Mouse (Mus musculus) induced T-regulatory cell, adult 2 months (primary cell): ENCODE data around the gene Rbbp4.

Source experiments
- DNase-seq: peaks from one replicate; pipeline ENCODE4 v3.0.0-alpha.2; 2012; ENCODE audit warnings: low read depth

The Rbbp4 gene

DNA sequence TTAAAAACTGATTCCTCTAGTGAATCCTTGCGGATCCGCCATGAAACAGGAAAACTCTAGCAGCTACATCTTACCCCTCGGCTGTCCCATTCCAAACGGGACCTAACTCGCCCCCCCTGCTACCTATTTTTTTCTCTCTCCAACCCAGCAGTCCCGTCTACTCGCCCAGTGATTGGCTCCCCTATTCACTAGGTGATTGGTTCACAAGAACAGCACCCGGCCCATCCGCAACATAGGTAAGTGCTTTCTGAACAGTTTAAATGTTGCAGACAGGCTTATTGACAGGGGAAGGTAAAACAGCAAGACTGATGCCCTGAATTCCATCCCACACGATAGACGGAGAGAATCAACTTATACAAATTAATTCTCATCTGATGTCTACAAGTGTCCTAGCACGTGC, 18.0 kb upstream of the Rbbp4 start:
- no peak for DNase-seq

DNA sequence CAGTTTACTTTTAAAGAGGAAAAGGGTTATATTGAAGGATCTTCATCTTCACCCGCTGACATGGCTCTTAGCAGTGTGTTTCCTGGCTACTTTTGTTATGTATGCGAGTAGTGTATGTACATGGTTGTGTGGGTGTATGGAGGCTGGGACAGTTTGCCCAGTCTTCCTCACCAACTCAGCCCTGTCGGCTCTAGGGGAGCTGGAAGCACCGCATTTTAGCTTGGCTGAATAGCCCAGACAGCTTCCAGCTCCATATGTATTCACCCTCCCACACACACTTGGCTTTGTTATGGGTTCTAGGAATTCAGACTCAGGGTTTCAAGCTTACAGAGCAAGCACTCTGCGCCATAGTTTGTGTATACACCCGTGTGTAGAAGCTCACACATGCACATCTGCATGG, 15.9 kb upstream of the Rbbp4 start:
- no peak for DNase-seq

DNA sequence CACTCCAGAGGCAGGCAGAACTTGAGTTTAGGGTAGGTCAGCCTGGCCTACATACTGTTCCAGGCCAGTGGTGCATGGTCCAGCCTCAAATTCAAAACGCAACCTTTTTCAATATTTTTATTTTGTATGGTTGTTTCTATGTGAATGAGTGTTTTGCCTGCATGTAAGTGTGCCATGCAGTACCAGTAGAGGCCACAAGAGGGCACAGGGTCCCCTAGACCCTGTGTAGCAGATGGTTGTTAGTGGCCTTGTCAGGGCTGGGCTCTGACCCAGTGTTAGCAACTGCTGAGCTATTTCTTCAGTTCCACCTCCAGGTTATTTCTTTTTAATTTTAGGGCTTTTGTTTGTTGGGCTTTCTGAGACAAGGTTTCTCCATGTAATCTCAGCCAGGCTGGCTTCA, 15.5 kb upstream of the Rbbp4 start:
- peak; percentile 90 for DNase-seq

DNA sequence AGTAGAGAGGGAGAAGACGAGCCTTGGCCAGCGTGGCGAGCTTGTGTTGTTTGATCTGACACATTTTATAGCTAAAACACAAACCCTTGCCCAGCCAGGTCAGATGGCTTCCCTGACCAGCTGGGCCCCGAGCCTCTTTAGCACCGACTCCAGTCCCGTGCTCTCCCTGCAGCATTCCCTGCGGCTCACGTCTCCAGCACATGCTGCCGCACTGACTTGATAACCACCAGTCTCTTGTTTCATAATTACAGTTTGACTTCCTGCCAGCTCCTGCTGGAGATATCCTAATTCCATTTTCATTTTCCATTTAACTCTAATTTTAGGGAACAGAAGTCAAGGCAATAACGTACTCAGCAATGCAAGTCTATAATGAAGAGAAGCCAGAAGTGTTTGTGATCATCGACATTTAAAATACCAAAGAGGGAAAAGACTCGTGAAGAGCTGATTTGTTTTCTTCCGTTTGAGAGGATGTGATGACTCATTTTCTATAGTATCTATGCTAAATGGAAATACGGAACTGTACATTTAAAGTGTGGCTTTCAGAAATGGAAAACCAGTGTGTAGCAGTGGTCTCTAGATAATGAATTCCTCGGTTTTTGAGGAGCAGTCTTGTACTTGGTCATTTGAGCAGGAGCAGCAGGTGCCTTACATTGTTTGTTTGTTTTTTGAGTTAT, 11.4 kb upstream of the Rbbp4 start:
- DNase-seq, result no peak

DNA sequence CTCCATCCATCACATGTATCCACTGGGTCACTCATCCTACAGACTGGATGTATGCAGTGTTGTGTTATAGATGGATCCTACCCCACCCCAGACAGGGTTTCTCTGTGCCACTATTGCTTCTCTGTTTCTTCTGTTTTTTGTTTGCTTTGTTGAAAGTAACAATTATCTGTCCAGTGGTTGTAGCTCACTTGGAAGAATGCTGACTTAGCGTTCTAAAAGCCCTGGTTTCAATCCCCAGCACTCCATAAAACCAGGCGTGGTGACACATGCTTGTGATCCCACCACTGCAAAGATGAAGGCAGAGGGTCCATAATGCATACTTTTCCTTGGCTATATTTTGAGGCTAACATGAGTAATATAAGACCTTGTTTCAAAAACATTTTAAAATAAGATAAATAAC, 7.5 kb upstream of the Rbbp4 start:
- DNase-seq, result no peak

DNA sequence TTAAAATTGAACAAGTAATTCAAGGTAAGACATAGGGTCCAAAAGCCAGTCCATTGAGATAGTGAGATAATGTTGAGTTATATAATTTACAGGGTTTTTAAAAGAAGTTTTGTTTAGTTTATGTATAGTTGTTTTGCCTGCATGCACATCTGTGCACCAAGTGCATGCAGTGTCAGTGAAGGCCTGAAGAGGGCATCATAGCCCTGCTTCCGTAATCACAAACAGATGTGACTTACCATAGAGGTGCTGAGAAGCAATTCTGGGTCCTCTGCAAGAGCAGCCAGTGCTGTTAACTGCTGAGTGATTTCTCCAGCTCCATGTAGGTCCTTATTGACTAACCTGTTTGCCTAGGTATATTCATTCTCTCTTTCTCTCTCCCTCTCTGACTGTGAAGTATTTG, 6.7 kb upstream of the Rbbp4 start:
- peak; percentile 41 for DNase-seq

DNA sequence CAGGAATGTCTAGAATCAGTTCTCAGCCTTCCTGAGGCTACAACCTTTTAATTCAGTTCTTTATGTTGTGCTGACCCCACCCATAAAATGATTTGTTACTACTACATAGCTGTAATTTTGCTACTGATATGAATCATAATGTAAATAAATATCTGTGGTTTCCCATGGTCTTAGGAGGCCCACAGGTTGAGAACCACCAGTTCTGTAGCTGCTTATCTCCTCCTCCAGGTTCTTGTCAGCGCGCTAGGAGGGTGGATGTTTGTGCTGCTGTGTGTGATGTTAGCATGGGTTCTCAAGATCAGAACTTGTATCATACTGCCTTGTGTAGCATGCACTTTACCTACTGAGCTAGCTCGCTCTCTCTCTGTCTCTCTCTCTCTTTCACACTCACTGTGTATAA, 4.6 kb upstream of the Rbbp4 start:
- DNase-seq, result no peak

DNA sequence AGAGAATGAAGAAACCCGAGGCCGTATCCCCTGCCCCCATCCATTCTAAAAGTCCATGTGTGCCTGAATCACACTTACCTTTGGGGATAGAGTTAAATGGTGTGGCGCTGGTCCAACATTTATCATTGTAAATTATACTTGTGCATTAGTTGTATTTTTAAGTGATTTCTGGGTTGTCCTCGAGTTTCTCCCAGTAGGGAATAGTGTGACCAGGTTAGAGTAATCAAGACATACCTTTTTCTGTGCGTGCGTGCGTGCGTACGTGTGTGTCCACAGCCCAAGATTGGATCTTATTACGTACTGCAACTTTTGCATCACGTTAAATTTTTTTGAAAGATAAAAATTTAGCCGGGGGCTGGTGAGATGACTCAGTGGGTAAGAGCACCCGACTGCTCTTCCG, 1.1 kb upstream of the Rbbp4 start:
- peak; percentile 69 for DNase-seq

DNA sequence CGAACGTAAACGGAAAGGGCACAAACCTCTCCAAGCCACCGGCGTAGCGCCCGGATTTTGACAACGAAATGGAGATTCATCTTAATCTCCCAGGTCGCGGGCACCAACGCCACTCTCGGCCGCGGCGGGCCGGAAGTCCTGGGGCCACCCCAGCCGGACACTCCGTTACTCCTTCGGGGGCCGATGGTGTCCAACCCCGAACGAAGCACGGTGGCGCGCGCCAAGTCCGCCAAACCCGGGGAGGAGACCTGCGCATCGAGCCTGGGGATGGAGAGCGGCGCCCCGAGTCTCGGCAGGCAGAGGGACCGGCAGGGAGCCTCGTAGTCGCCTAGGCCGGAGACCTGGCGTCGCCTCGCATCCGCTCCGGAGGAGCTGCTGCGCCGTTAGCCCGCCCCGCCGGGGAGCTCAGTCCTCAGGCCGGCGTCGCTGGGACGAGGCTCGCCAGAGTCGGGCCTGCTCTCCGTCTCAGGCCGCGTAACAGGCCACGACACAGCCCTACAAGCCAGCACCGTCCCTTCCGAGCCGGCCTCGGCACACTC, 424 bp downstream of the Rbbp4 start:
- DNase-seq, result no peak

DNA sequence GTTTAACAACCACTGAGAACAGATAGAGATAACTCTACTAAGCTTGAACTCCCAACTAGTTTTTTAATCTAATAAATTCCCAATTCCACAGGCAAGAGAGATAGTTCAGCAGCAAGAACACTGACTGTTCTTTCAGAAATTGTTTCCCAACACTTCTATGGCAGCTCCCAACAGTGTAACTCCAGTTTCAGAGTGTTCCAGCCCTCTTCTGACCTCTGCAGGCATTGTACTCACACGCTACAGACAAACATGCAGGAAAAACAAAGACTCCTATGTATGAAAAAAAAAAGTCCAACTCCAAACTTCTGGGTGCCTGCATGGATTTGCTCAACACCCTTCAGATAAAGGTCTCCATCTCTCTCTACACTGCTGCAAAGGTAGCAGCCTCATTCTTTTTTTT, 2.3 kb downstream of the Rbbp4 start:
- DNase-seq, result no peak

DNA sequence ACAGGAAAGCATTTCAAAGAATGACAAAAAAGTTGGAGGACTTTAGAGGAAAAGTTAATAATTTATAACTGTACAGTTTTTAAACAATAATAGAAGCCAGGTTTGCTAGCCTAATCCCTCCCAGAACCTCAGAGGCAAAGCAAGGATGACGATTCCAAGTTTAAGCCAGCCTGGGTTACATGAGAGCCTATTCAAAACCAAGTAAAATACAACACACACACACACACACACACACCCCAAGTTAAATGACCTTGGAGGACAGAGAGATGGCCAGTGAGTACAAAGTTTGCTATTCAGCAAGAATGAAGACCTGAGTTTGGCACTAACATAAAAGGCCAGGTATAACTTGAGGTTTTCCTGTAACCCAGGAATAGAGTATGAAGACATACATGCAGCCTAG, 9.0 kb downstream of the Rbbp4 start:
- no peak for DNase-seq

DNA sequence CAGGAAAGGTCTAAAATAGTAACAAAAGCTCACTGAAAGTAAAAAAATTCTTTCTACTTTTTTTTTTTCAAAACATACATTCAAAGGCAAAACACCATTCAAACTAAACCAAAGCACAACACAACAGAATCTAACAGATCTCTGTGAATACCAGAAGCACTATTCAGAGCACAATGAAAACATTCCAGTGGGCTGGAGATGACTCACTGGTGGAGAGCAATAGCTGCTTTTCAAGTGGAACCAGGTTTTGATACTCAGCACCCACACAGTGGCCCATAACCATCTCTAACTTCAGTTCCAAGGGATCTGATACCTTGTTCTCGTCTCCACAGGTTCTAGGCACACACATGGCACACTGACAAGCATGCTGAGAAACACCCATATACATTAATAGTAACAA, 10.4 kb downstream of the Rbbp4 start:
- DNase-seq, result no peak

DNA sequence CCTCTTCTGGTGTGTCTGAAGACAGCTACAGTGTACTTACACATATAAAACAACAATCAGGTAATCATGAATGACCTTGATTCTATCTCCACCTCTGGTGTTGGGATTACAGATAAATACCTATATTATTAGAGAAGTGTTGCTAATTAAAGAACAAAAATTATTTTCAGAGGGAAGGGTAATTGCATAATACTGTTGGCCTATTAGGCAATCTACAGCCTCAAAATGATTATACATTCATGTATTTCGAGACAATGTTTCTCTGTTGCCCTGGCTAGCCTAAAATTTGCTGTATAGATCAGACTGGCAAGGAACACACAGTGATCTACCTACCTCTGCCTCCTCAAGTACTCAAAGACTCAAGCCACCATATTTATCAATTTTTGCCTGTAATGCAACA, 11.7 kb downstream of the Rbbp4 start:
- DNase-seq, result no peak

DNA sequence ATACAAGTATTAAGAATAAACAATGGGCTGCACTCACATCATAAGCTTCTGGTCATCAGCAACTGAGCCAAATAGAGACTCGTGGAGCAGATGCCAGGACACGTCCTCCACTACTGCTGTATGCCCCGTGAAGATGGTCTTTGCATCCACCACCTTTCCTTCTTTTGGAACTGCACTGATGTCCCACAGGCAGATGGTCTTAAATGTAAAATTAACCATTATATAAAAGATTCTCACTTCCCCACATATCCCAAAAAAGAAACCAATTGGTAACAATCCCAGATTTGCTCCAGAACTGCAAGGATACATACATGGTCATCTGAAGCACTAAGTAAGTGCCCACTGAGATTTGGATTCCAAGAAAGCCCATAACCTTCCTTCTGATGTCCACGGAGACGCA, 13.1 kb downstream of the Rbbp4 start:
- no peak for DNase-seq

DNA sequence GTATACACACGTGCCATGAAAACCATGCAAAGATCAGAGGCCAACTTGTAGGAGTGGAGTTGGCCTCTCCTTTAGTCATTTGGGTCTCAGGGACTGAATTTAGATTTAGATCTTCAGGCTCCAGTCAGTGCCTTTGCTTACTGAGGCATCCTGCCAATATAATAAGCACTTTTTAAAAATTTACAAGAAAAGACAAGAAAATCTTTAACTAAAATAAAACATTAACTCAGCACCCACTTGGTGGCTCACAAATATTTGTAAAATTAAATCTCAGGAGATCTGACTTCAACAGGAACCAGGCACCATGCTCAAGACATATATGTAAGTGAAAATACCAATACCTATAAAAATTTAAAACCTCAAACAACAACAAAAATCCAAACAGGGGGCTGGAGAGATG, 14.3 kb downstream of the Rbbp4 start:
- no peak for DNase-seq

DNA sequence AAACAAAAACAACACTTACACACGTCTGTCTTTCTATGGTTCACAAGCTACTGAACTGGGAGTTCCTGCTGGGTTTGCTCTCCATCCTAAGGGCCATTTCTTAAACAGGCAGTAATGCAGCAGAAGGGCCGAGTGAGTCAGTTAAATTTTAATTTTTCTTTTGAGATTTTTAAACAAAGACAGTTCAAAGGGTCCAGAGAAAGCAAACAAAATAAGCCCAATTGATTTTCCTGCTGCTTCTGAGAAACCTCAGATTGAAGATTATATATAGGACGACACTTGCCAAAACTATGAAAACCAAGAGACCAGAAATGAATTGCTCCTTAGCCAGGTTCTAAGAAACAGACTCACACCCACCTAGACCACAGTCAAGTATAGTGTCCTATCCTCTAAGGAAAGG, 21.3 kb downstream of the Rbbp4 start:
- no peak for DNase-seq

DNA sequence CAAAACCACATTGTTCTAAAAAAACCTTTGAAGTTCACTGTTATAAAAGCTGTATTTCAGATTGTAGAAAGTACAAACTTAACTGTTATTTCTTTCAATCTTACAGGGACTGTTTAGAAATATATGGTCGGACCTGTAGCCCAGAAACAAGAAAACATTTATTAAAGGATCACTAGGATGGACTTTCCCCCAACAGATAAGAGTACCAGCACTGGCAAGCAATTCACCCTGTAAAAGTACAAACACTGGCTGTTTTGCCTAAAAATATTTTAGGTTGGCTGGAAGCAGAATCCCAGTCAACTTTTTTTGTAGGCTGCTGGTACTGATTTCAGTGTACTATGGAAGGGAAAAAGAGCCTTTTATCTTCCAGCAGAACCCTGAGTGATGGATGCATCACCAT, 27.2 kb downstream of the Rbbp4 start:
- DNase-seq, result no peak

DNA sequence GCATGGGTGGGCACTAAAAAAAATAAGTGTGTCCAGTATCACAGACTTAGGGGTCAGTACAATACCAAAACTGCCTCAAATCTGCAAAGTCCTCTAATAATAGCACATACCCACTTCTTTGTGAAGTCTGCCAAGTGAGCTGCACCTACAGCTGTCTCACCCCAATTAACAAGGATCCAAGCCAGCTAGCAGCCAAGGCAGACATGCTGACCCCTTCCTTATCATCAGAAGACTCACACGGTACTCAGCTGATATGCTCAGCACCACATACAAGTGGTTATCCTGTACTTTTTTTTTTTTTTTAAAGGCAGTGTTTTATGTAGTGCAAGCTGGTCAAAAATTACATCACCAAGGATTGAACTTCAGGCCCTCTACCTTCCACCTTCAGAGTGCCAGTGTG, 30.9 kb downstream of the Rbbp4 start:
- no peak for DNase-seq

DNA sequence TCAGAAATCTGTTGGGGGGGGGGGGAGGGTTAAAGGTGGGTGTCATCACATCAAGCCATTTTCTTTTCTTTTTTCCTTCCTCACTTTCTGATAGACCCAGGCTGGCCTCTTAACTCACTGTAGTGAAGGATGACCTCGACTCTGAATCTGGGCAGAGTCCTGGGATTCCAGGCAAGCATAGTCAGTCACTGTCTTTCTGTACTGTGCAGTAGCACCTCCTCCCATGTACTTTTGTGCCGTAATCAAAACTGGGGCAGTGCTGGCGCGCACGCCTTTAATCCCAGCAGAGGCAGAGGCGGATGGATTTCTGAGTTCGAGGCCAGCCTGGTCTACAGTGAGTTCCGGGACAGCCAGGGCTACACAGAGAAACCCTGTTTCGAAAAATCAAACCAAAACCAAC, 31.4 kb downstream of the Rbbp4 start:
- DNase-seq, result no peak

DNA sequence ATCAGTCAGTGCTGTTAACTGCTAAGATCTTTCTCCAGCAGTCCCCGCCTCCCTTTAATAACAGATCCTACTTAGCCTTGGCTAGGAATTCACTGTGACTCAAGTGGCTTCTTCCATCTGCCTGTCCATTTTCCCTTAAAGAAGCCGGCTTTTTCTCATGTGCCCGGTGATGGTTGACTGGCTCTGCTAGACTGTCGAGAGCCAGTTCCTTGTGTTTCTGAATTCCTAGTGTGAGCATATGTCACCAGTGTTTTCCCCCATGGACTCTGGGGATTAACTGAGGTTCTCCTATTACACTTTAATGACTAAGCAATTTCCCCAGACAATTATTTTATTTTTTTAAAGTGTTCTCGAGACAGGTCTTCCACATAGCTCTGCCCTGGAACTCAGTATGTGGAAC, 31.8 kb downstream of the Rbbp4 start:
- no peak for DNase-seq

DNA sequence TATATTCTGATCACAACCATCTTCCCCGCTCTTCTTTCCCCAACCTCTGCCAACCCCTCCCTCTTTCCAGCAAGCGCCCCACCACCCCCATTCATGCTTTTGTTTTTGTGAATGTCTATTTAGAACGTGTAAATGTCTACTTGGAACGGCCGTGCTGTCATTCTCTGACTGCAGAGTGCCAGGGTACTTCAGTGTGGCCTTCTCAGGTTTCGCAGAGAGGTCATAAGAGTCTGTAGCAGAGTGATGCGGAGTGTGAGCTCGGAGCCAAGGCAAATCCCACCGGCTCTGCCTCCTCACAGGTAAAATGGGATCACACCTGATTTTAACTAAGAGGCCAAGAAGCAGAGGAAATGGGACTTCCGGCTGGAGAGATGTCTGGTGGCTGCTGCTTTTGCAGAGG, 36.0 kb downstream of the Rbbp4 start:
- DNase-seq, result no peak

DNA sequence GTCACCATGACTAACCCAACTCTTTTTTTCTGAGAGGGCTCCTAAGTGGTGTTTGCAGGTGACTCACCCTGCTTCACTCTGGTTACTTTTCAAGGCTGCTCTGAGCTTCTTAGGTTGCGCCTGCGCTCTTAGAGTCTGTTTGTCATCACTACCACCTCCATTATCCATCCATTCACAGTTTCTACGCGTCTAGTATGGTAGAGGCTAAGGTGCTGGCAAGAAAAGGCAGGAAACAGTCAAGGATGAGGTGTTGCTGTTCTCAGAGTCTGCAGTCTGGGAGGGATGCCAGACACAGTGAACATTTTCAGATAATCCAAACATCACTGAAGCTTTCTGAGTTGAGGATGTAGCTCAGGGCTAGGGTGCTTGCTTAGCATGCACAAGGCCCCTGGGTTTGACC, 37.4 kb downstream of the Rbbp4 start:
- DNase-seq, result no peak

DNA sequence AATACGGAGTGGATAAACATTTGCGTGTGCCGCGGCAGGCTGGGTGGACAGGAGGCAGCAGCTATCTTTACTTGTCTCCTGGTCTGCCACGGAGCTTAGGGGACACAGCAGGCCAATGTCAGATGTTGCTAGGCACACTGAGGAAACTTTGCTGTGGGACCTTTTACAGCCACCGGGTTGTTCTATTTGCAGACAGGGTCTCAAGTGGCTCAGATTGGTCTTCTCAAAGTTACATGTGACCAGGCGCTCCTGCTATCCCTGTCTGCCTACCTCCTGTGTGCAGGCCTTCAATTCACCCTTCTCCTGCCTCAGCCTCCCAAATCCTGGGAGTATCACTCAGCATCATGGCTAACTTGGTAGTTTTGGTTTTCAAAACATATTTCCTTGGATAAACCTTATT, 39.1 kb downstream of the Rbbp4 start:
- DNase-seq, result no peak

DNA sequence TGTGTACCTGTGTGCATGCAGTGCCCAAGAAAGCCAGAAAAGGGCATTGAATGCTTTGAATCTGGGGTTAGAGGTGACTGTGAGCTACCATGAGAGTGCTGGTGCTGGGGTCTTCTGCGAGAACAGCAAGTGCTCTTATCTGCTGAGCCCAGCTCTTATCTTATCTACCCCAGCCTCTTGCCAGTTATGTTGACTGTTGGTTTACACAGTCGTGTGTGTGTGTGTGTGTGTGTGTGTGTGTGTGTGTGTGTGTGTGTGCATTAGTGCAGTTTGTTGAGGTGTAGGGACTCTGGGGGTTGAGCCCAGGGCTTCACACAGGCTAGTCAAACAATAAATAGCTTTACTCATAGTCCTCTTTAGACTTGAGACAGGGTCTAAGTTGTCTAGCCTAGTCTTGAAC, 40.0 kb downstream of the Rbbp4 start:
- DNase-seq, result no peak

DNA sequence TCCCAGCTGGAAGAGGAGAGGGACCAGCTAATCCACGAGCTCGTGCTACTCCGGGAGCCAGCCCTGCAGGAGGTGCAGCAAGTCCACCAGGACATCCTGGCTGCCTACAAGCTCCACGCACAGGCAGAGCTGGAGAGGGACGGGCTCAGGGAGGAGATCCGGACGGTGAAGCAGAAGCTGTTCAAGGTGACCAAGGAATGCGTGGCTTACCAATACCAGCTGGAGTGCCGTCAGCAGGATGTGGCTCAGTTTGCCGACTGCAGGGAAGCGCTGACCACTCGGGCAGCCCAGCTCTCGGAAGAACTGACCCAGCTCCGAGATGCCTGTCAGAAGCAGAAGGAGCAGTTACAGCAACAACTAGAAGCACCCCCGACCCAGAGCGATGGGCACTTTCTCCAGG, 41.5 kb downstream of the Rbbp4 start:
- no peak for DNase-seq
